Mouse (Mus musculus) heart, postnatal 4 days (tissue): ENCODE results near the gene Trp53i11. TPM values are rescaled to one million over a fixed set of nuclear protein-coding genes. Genes with fewer than 3 reads are reported as not detected.

ENCODE experiments used
- DNase-seq: peaks from one replicate; pipeline ENCODE4 v3.0.0; 2021
- total RNA-seq, 2 experiments: library from RNA; stranded (reverse); gene quantifications; 2 replicates each; pipeline ENCODE4 v1.2.3; 2021

The Trp53i11 gene
- total RNA-seq: 10 to 100 TPM; 79.0 to 82.5 TPM

- DNase-seq: peak; percentile 89
Measured at GRCm38 (mm10) chr2:93187323-93187996, at the start of gene Trp53i11. Gene Trp53i11 (plus strand): TSS chr2:93187548.

DNA sequence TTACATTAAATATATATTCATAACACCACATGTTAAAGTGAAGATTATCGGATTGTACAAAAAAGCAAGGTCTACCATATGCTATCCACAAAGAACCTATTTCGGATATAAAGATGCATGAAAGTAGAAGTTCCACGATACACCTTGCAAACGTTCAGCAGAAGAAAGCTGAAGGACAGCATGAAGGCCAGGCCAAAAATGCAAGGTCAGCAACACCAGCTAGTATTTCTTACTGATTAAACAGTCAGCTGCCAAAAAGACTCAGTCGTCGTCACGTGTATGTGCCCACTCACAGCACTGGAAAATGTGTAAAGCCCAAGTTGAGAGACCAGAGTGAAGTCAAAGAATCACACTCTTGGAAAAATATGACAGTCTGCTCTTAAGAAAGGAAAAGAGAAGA lies 47.9 kb upstream of the Trp53i11 start:
- DNase-seq: no peak

DNA sequence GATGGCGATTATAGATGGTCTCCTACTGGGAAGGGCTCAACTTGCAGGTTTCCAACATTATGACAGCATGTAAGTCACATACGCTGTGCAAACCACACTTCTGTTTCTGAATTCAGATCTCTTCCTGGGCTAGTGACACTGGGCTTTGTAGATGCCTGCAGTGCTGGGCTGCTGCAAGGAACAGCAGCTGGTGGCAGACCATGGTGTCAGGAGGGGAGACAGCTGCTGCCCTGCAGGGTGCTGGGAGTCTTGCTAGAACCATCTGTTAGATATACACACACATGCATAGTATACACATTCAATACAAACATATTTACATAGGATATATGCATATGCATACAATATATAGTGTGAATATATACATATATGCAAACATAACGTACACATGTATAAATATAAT lies 46.0 kb upstream of the Trp53i11 start:
- no peak for DNase-seq

- DNase-seq: peak; percentile 52
Measured at GRCm38 (mm10) chr2:93142616-93143015, 44.7 kb upstream of the Trp53i11 start.

DNA sequence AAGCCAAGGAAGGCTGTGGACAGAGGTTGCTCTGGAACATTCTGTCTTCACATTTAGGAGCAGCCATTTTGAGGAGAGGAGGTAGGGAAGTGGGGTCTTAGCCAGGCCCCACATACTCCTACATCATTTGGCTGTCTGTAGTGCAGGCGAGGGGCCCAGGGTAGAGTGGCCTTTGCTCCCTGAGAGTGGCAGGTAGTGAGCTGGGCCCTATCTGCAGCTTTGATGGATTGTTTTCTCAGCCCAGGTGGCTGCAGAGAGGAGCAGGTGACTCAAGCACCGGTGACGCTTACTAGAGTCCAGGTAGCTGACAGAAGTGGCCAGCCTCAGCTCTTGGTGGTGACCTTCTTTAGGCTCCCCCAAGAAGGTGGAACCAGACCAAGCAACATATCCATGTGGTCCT lies 43.2 kb upstream of the Trp53i11 start:
- DNase-seq: no peak

- no peak for DNase-seq
Measured at GRCm38 (mm10) chr2:93150009-93150408, 37.3 kb upstream of the Trp53i11 start.

DNA sequence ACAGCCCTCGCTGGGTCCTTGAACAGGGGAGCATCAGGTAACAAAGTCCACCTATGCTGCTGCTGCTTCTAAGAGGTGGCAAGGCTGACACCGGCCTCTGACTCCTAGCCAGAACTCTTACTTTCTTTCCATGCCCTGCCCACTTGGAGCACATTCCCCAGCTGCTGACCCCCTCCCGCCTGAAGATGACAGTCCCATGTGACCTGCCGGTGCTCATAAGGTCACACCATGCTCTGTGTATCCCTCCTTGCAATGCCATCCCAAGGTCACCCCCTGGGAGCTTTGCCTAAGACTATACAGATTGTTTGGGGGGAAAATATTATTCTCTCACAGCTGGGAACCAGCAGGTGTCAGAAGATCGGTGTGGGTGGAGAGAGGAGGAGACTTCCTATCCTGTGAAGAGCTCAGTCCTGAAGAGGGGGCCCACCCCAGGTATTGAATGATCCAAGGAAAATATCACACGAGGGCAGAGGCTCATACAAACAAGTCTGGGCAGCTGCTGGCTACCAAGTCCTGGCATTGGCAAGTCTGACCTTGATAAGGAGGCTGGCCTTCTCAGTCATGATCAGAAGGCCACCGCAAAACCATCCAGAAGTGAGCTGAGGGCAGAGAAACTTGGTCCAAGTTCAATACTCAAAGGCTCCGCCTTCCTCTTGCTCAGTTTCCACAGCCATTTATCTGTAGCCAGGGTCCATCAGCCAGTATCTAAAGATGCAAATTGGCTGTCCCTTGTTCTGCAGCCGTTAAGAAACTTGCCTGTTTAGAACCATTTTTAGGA lies 36.5 kb upstream of the Trp53i11 start:
- DNase-seq: no peak

DNA sequence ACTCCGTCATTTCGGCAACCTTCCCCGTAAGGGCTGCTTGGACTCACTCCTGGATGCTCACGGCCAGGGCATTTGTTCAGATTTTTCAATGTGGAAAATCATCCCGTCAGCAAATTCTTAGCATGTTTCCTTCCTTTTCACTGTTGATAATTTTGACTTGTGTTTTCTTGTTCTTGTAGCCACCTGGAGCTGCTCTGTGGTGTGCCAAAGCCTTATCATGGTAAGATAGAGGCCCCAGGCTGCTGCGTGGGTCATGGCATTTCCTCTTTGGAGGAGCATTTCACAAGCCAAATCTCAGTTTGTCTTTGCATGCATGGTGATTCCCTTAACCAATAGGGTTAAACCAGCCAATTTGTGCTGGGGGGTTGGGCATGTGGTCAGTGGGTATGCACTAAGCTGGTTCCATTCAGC lies 35.2 kb upstream of the Trp53i11 start:
- no peak for DNase-seq

DNA sequence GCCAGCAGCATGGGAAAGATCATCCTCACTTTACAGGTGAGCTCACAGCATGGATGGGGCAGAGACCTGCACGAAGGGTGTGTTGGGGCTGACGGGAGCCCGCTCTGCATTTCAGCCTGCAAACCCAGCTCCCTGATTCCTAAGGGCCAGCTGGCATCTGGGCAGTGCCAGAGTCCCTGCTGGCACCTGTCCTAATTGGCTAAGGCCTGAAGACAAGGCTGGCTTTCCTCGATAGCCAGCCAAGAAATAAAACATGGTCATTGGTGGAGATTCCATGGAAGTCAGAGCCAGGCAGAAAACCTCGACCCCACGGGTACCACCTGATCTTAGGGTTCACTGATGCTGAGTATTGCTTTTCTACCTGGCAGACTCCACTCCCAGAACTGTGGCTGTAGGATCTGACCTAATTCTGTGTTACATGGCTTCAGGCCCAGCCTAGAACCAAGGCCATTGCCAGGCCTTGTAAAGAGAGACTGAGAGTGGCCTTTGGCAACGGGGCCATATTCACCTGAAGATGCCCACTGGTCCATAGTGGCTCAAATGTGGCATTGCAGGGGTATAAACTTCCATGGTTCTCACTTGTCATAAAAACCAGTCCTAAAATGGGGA lies 34.4 kb upstream of the Trp53i11 start:
- DNase-seq: no peak

DNA sequence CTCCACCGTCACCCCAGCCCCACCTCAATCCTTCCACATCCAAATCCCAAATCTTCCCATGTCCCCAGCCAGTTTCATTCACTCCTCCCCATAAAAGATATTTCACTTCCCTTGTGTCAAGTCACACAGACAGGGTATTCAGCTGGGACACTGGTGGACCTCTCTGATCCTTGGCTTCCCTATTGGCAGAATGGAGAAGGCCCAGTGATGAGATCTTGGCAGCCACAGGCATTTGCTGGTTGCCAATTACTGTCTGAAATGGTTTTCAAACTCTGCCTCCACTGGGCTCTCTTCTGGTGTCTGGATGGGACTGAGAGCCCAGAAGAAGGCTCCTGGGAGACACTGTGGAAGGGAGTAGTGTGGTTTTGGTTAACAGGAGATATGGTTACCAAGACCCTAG lies 33.5 kb upstream of the Trp53i11 start:
- DNase-seq: no peak

DNA sequence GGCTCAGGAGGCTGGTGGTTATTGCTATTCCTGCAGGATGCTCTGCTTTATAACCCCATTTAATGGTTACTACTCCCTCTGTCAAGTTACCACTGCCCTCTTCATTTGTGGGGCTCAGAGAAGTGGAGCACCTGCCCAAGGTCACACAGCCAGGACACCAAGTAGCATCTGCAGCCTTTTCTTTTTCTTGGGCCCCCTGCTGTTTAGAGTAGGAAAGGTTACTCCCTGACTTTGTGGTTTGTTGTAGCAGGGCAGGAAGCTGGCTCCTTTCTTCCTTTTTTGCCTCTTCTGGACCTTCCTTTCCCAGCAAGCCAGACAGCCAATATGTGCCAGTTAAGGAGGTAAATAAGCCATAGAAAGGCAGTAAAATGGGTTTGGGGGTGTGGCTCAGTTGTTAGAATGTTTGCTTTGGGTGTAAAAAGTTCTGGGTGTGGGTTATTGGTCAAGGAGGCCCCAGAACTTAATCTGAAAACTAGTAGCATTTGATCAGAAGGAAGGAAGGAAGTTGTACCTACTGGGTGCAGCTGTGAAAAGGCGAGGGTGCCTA lies 32.8 kb upstream of the Trp53i11 start:
- DNase-seq: no peak

DNA sequence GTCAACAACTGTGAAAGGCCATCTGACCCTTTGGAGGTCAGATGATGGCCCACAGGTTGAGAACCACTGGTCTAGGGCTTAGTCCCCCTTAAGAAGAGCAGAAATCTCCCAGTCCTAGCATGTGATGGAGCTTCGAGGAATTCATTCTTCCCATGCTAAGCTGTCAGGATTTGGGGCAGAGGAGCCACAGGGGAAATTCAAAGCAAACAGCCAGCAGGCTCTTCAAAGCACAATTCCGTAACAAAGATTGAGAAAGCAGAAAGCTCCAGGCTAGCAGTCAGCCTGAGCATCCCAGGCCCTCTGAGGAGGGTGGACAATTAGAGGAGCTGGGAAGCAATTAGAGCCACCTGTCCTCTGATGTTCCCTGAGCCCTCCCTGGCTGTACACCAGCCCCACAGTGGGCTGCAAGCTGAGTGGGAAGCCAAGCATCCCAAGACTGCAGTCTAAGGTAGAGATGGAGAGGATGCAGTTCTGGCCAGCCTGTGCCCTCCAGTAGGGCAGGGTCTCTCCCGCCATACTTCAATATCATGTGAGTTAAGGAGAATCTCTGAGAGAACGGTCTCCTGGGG lies 26.8 kb upstream of the Trp53i11 start:
- DNase-seq: no peak

- DNase-seq: no peak
Measured at GRCm38 (mm10) chr2:93161914-93162664, 25.3 kb upstream of the Trp53i11 start.

- DNase-seq: peak; percentile 25
Measured at GRCm38 (mm10) chr2:93162791-93163190, 24.6 kb upstream of the Trp53i11 start.

DNA sequence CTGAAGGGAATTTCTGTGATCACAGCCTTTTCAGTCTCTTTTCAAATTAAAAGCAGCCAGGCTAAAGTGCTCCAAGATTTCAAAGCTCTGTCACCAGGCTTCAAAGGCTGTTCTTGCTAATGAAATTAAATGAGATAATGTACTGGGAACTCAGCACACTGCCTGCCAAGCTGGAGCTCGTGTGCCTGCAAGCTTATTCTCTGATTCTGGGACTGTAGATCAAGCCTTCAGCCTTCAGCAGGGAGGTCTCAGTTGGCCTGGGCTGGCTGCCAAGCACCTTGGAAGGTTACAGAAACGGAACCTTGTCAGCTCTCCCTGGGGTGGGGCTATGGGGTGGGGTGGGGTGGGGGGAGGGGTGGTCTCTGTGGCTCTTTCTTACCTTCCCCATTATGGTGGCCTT lies 24.0 kb upstream of the Trp53i11 start:
- peak; percentile 66 for DNase-seq

DNA sequence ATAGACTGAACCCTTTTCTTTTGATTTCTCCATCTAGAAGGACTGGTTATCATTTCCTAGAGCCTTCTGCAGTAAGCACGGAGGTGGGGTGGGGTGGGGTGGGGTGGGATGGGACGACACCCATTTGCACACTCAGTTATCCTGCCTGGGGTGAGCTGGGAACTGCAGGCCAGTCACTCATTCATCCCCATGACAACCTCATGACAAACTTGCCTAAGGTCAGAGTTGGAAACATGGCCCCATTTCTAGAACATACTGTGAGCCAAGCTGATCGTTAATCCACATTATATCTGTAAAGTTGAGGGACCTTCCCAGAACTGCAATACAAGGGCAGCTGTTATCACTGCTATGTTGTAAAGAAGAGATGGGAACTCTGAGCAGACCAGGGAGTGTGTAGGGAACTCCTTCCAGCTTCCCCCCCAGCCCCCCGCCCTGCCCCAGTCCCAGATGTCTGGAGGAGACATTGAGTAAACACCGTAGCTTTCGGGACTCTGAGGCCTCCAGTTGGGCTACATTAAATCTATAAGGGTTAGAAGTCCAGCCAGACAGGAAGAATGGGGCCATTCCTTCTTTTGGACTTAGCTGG lies 23.5 kb upstream of the Trp53i11 start:
- no peak for DNase-seq

GRCm38 (mm10) chr2:93166295-93166694 lies 21.1 kb upstream of the Trp53i11 start:
- DNase-seq: no peak

- DNase-seq: no peak
Measured at GRCm38 (mm10) chr2:93166734-93167406, 20.5 kb upstream of the Trp53i11 start.

DNA sequence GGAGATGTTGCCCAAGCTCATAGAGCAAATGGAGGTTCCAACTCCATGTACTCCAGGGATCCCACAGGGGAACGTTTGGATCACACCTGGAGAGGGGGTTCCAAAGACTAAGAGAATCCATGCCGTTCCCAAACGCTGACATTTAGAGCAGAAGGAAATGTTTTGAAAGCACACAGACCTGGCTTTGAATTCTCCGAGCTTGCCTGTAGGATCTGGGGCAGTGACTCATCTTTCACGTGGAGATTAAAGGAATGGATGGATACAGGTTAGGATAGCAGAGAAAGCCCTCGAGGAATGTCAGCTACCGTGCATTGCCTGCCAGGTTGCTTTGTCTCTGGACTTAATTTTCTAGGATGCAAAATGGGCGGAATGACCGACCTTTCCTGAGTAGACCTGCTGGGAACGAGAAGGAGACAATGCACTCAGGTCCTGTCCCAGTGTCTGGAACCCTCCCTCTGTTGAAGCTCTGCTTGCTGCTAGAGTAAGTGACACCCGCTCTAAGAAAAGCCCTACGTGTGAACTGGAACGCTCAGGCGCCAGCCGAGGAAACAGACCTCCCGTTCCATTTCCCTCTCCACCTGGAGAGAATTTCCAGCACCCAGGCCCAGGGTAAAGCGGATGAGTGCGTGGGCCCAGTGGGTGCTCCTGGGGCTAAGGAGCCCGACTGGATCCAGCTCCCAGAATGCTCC lies 17.0 kb upstream of the Trp53i11 start:
- DNase-seq: no peak

GRCm38 (mm10) chr2:93170845-93171200 lies 16.5 kb upstream of the Trp53i11 start:
- DNase-seq: no peak

- no peak for DNase-seq
Measured at GRCm38 (mm10) chr2:93171929-93172328, 15.4 kb upstream of the Trp53i11 start.
